Mouse (Mus musculus) midbrain, embryonic 15.5 days (tissue): Measurements from ENCODE around the gene Gm20916. TPM values are rescaled to one million over a fixed set of nuclear protein-coding genes. Genes with fewer than 3 reads are reported as not detected.
"Not testable (repeated sequence)": the region's sequence is repeated elsewhere in the genome, so short reads cannot be mapped to it uniquely, and the experiment has no call there.

Experiments
- ATAC-seq: fragments of 200-750 bp; cut with Nextera tagmentation; replicated peaks from 2 replicates; pipeline ENCODE4 v1.8.0; 2017; ENCODE audit warnings: moderate TSS enrichment
- H3K27ac ChIP-seq: fragments of 300-500 bp; sonication (generic); 2 replicates; pipeline ENCODE4 v1.5.1; 2015; ENCODE audit warnings: mild to moderate bottlenecking, inconsistent platforms
- H3K27me3 ChIP-seq: fragments of 300-500 bp; sonication (generic); replicated peaks from 2 replicates; pipeline ENCODE4 v1.6.1; 2015; ENCODE audit warnings: inconsistent platforms
- H3K36me3 ChIP-seq: fragments of 300-500 bp; sonication (generic); replicated peaks from 2 replicates; pipeline ENCODE4 v1.6.1; 2015; ENCODE audit warnings: inconsistent platforms
- H3K4me1 ChIP-seq: fragments of 300-500 bp; sonication (generic); 2 replicates; pipeline ENCODE4 v1.6.1; 2015; ENCODE audit warnings: inconsistent platforms
- H3K4me2 ChIP-seq: fragments of 300-500 bp; sonication (generic); 2 replicates; pipeline ENCODE4 v1.6.1; 2015; ENCODE audit warnings: inconsistent platforms, mild to moderate bottlenecking, moderate library complexity
- H3K4me3 ChIP-seq: fragments of 300-500 bp; sonication (generic); 2 replicates; pipeline ENCODE4 v1.5.1; 2015; ENCODE audit warnings: mild to moderate bottlenecking, inconsistent platforms
- H3K9ac ChIP-seq: fragments of 300-500 bp; sonication (generic); 2 replicates; pipeline ENCODE4 v1.6.1; 2015; ENCODE audit warnings: mild to moderate bottlenecking, inconsistent platforms
- H3K9me3 ChIP-seq: fragments of 300-500 bp; sonication (generic); 2 replicates; pipeline ENCODE4 v1.6.1; 2016; ENCODE audit warnings: inconsistent platforms
- WGBS: fragments of 180-500 bp; shearing (Covaris S2); methylation state at CpG from one replicate; pipeline ENCODE4 v1.1.7; 2015; ENCODE audit warnings: mixed read lengths; 5-methylcytosine and 5-hydroxymethylcytosine counted together
- polyA plus RNA-seq: library from polyadenylated mRNA; unstranded; fragments of >200 nt; fragmentation: Nextera tagmentation; extraction: Ambion mirVana; gene quantifications from 2 replicates; pipeline ENCODE4 v1.2.1, GENCODE M21; 2015

The Gm20916 gene
- polyA plus RNA-seq, result not detected in 2 replicates

DNA sequence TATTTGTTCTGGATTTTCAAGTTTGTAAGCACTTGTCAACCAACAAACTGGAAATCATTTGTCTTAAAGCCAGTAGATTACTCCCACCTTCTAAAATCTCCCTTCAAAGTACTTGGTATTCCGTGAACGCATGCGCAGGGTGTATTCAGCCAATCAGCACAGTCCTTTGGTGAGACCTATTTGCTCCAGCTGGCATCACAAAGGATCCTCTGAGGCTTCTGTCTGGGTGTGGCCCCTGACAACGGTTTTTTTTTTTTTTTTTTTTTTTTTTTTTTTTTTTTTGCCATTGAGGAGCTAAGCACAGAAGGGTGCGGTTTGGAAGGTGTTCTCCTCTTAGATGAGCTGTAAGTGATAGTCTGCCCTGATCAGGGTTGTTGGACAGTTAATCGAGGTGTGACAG, at the start of gene Gm20916:
TSS of gene Gm20916 (plus strand) at position 301 of the 400 bp plus-strand sequence.
- H3K27me3 ChIP-seq, H3K4me3 ChIP-seq, H3K4me1 ChIP-seq, ATAC-seq, H3K9ac ChIP-seq, H3K4me2 ChIP-seq, H3K36me3 ChIP-seq, H3K27ac ChIP-seq, H3K9me3 ChIP-seq: not testable (repeated sequence)
- WGBS, result no CpG with 5 or more reads among the region's 6 CpGs

Other genes starting within 250 kb of the Gm20916 start
- gene Gm20917, start 168.4 kb upstream of the Gm20916 start, polyA plus RNA-seq, result not detected in 2 replicates